Mouse (Mus musculus) embryo, embryonic 10.5 days (tissue): ENCODE data around the gene Tor4a.
A peak's percentile ranks its signal among the peaks of the same experiment; 100 is the strongest.

Source experiments
- DNase-seq: peaks from one replicate; pipeline ENCODE4 v3.0.0-alpha.2; 2015; ENCODE audit warnings: low spot score

The Tor4a gene

DNA sequence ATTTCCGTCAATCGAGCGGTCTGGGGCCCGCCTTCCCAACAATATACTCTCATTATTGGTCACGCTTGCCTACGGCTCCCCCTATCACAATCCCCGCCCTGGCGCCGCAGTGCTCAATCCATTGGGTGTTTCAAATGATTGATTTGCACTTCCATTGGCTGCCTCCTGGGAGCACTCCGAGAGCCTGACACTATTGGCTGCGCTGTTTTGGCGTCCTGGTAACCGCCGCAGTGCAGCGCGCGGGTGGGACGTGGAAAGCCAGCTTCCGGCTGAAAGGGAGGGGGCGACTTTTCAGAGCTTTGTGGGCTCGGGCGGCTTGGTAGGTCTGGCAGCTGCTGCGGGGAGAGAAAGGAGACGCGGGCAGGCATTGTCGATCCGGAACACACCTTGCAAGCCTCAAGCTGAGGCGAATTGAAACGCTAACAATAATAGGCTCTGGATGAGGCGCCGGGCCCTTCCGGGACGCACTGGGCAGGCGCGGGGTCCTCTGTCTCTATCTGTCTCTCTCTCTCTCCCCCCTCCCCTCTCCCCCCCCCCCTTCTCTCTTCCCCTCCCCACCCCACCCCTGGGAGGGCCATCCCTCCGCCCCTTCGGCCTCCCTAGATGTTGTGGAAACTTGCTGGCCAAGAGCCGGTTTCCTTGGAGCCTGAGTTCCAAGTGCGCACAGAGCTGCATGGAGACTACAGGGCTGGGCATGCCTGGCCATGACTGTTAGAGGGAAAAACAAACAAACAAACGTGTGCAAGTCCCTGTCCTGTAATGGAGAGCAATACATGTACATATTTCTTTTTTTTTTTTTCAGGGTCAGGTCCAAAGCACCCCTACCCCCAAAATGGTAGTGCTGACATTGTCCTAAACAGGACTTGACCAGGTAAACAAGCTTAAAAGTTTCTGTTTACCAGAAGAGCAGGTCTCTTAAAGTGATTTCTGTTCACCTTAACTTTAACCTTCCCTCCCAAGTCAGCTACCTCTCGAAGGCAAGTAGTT is 28.4 kb upstream of the Tor4a start:
- peak; percentile 100 for DNase-seq

DNA sequence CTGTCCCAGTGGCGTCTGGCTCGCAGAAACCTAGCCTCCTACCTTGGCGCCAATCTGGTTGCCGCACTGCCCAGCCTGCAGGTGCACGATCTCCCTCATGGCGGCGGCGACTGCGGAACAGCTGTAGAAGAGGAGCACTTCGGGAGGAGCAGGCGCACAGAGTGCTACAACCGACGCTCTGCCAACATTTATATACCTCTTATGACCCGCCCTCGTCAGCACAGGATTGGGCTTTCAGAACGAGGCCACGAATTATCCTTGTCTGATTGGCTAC is 27.7 kb upstream of the Tor4a start, which contains the start of gene Tubb4b:
Gene Tubb4b (minus strand): TSS at position 211 of the 274 bp plus-strand sequence.
- DNase-seq, result no peak

DNA sequence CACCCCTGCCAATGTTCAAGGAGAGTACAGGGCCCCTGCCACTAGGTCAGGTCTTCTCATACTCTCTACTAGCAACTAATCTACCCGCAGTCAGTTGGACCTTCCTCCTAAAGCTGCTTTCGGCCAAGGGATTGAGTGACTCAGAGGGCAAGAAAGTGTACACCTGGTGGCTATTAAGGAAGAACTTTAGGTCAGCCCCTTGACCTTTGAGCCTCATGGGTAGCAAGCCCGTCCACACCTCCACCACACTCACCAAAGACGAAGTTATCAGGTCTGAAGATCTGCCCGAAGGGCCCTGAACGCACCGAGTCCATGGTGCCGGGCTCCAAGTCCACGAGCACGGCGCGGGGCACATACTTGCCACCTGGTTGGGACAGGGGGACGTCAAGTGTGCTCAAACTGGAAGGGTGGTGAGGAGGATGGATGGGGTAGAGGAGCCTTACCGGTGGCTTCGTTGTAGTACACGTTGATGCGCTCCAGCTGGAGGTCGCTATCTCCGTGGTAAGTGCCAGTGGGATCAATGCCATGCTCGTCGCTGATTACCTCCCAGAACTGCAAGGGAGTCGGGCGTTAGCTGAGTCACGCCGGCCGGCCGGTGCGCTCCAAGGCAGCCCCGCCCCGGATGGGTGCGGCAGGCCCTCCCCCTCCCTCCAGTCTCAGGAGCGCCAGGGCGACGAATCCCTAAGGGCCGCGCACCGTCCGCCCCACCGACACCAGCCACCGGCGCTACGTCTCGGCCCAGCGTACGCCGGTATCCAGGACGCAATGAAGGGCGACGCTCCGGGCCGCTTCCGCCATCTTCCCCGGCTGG is 27.2 kb upstream of the Tor4a start:
- DNase-seq, result peak; percentile 28

DNA sequence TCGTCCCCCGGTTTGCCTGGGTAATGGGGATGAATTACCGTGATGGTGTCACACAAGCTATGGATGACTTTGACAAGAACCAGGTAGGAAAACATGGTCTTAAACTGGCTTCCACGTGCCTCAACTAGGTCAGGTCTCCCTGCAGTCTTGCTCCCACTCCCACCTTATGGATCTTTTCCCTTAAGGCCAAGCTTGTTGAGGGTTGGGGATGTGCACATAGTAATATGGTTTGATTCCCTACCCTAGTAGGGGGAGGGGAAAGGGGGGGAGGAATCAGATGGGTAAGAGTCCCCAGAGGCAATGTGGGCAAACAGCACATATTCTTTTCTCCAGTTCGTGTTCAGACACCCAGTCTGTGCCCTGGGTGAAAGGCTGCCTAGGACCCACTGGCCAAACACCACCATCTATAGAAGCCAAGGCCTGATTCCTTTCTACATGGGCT is 24.7 kb upstream of the Tor4a start:
- no peak for DNase-seq

DNA sequence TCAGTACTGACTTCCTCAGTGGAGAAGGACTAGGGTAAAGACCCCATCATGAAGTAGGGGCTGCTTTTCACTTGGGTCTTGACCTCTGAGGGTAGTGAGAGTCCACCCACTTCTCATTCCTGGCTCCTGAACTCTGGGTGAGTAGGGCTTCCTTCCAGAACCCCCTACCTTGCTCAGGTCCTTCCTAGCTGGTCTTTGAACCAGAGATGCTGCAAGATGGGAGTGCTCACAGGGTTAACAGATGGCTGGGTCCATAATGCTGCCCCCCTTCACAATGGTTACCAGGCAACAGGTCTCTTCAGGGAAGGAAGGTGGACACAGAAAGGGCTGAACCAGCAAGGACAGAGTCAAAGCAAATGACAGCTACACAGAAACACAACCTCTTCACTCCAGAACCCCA is 21.8 kb upstream of the Tor4a start, which contains the start of gene Fam166a:
Gene Fam166a (plus strand): TSS at position 301 of the 400 bp plus-strand sequence.
- DNase-seq, result no peak

DNA sequence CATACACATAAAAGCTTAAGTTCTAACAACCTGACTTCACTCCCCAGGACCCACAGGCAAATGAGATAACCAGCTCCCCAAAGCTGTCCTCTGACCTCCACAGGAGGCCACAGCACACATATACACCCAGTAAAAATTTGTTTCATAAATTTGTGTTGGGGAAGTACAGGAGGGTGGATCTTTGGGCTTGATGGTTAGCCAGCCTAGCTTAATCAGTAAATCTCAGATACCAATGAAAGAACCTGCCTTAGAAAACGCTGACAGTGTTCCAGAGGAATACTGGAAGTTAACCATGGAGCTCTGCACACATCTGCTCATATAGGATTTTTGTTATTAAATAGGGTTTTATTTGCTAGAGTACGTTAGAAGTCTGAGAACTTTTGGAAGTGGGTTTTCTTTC is 21.0 kb upstream of the Tor4a start:
- DNase-seq, result no peak

DNA sequence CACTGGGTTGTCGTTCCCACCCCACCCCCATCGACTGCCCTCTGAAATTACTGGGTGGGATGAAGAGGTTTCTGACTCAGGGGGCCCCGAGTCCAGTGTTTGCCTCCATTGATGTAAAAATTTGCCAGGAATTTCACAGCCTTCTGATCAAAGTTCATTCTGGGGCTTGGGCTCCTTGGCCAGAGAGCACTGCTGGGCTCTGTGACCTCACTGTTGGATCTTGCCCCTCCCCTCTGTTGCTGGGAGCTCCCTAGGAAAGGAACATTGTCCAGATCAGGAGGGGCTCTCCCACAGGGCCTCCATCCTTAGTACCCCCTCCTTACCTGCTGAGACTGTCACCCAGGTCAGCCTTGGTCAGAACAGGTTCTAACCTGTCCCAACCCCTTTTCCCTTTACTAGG is 17.8 kb upstream of the Tor4a start, which contains the start of gene Stpg3:
Gene Stpg3 (minus strand): TSS at position 194 of the 400 bp plus-strand sequence.
- no peak for DNase-seq

DNA sequence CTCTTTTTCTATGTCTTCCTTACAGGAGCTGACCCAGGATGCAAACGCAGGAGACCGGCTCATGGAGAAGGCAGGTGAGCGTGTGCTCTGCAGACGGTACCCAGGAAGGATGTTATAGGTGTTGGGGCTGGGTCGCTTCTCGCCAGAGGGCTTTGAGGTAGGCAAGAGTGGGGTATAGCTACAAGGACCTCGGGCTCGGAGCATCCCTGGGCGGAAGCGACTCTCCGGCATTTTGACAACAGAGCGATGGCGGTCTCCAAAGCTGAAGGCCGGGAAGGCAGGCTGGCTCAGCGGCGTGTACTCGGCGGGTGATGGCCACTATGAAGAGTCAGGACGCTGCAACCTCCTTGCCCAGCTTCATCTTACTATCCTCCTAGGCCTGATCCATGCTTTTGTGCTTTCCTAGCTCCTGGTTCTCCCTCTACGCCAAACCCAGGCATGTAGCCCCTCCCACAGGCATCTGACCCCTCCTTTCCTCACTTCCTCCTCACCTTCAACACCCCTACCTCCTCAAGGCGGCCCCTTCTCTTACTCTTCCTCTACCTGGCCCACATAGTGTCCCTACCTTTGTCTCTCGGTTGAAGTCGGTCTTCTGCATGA is 16.7 kb upstream of the Tor4a start:
- no peak for DNase-seq

DNA sequence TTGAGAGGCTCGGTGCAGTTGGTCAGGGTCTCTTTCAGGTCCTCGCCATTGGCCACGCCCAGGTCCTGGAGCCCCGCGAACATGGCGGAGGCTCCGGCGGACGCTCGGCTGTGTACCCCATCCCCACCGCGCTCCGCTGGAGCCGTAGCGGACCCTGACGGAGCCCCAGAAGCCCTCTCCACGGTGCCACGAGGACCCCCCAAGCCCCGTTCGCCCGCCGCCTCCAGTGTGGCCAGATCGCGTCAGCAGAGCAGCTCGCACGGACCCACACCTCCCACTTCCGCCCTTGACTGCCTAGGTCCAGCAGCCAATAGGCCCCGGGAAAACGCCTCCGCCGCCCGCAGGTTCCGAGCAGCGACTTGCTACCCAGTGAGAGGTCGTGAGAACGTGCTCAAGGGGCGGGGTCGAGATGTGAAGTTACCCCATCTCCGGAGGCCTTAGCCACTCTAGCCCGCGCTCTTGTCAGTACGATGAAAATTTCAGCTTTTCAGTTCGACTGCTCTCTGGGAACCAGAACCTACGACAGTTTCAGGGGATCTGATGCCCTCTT is 14.5 kb upstream of the Tor4a start, which contains the start of gene Nelfb:
Gene Nelfb (minus strand): TSS at position 369 of the 550 bp plus-strand sequence.
- peak; percentile 95 for DNase-seq

DNA sequence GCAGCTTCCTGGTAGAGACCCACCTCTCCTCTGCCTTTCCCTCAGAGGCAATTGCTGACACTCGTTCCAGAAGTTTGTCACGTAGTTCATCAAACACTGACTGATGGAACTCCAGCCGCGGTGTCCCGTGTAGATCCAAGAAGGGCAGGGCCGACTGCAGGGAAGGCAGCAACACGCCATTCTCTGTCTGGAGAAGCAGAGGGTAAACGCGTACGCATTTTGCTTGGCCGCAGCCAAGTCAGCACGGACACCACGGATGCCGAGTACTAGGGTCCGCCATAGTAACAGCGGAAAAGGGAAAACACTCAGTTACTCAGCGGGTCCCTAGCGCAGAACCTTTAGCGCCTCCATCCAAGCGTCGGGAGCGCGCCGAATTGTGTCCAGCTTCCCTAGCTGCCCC is 14.0 kb upstream of the Tor4a start:
- DNase-seq, result no peak

DNA sequence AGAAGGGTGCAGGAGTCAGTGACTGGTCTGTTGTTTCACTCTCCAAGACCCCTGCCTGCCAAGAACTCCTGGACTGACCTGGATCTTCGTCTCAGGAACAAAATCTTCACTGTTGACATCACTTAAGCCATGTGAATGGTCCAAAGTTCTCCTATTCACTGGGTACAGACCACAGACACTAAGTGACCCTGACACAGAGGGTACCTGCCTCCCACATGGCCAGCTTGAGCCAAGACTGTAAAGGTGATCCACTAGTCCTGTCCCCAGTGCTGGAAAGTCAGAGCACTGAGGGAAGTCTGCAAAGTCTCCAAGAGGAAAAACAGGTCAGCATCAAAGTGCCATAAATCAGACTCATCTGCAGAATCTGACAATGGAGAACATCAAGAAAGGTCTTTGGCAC is 10.9 kb upstream of the Tor4a start:
- DNase-seq, result no peak

DNA sequence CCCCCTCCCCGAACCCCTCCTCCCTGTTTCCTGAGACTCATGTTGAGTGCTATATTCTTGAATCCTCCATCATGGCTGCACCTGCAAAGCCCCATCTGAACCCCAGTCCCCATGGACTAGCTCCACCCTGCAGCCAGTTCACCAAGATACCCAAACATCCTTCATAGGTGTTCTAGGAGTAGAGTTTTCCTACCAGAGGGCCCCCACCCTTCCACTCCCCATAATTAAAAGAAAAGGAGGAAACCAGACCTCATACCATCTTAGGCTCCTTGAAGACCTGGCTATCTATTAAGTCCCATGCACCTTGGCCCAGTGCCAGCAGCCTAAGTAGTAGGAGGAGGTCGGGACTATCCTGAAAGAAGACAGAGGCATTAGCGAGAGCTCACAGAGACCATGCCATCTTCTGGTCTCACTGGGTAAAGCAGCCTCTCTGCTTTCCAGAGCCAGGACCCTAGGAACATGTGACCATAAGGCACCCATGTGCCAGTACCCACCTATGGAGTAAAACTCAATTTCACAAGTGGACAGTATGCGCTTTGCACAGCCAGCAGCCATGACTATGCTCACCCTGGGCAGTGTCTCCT is 7.0 kb upstream of the Tor4a start:
- DNase-seq, result no peak

DNA sequence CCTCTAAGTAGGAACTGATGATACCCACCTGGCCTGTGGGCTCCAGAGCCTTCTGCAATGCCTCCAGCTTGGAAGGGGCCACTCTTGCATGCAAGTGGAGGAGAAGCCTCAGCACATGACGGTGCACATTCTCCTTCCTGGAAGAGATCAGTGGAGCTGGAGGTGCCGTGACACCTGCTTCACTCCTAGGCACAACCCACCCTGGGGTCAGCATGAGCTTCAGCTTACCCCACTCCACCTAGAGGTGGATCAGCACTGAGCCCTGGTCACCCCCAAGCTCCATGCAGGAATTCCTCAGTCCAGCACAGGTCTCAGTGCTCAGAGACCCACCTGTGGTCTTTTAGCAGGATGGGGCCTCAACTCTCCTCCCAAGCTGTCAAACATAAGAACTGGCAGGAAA is 3.9 kb upstream of the Tor4a start:
- no peak for DNase-seq

DNA sequence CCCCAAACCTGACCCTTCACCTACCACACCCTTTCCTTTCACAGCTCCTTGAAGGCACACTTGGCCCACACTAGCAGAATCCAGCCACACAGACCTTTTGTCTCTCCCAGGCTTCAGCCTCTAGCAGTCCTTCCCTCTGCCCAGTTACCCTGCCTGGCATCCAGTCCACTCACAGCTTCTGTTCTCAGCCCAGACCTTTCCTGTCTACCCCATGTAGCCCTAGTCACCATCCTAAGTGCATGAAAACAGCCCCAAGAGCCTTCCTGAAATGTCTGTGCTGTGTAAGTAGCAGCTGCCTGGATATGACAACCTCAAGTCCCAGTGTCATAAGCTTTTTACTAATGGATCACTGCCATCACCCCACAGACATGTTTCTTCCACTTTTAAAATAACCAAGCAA is 1.3 kb upstream of the Tor4a start:
- DNase-seq, result no peak

DNA sequence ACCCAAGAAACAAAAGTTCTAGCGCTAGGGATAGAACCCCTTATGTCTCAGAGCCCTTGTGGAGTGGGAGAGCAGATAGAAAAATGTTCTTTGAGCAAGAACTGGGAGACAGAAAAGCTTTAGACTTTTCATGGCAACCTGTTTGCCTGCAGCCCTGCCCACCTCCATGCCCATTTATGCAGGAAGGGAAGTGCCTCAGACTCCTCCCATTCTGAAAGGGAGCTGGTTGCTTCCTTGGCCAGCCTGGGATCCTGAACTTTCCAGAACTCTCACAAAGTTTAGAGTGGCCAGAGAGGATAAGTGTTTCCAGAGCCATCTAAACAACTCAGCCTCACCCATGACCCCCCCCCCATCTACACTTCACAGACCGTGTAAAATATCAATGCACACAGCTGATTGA is 505 bp upstream of the Tor4a start:
- DNase-seq, result no peak

DNA sequence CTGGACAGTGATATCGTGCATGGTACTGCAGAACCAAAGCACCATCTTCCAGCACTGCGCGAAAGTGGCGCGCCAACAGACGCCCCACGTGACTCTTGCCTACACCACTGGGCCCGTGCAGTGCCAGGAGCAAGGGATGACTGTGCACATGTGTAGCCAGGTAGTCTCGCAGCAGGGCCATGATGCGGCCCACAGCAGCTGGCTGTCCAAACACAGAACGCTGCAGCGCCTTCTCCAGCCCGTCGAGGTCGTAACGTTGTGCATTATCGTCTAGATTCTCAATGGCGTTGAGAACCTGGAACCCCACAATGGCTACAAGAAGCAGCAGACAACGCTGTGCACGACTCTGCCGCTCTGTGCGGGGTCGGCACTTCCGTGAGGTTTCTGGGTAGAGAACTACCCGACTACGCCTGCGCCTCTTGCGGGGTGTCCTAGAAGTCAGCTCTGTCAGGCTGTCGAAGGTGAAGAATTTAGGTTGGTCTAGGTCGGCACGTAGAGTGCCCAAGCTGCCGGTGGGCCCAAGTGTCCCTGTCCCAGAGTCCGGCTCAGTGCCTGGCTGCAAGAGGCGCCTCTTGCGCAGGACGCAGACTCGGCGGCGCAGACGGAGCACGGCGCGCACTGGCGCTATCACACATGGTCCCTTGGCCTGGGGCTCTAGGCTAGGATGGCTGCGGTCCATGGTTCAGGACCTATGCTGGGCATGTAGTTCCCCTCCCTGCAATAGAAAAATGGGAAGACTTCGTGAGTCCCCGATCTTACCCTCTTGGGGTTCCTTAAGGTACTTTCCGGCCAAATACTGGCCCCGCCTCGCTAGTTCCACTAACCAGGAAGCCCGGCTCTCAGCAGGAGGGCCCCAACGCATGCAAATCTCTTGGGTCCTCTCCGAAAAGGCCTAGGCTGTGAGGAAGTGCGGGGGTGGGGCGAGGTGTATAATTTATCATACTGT is 1.2 kb downstream of the Tor4a start:
- no peak for DNase-seq

DNA sequence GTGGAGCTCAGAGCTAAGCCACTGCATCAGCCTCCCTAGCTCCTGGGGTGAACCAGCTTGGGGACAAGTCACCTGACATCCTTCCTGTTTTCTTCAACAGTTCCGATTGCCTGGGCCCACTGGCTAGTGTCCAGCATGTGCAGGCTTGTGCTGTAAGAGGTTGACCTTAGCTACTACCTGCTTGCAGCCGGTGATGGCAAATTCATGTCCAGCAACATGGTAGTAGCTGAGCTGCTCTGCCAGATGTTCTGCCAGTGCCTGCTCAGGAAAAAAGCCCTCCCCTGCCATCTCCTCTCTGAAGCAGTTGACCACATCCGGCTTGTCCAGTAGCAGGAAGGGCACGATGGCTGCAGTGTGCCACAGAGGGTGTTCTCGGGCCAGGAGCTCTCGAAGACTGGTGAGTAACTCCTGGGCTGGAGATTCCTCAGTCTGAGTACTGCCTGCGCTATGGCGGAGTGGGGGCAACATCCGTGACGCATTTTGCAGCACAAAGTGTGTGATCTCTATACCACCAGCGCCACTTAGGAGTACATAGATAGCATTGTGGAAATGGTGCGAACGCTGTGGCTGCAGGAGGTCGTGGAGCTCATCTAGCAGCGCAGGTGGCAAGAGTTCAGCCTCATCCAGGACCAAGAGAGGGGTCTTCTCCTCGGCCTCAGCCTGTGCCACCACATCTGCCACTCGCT is 2.1 kb downstream of the Tor4a start:
- no peak for DNase-seq

DNA sequence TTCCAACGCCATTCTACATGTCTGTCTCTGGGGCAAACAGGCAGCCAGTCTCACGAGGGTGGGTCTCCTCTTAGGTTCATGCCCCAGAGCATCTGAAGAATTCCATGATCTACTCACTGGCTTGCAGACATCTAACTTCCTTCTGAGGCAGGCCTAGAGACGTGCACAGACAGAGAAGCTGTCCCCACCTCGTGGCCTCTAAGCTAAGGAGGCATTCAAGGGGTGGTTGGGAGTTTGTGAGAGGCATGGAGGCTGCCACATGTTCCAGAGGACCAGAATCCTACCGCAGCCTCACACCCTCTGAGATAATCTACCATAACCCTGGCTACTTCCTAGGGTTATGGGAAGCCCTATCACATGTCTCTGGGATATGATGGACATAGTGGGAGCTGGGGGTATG is 2.7 kb downstream of the Tor4a start:
- DNase-seq, result no peak

DNA sequence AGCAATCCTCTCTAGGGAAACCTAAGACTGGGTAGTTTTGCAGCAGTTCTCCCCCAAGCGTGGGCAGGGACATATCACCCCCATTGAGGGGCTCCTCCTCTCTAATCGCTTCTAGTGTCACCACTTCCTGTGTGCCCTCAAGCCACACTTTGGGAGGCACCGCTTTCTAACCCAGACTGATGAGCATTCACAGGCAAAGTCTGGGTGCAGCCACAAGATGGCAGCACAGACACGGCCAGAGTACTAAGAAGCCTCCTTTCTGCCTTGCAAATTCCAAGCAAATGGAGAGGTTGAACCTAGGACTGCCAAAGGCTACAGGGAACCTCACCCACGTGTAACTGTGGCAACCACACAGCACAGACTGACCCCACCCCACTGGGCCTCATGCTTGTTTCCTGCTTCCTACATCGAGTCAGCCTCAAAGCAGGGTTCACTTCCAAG is 3.3 kb downstream of the Tor4a start:
- DNase-seq, result peak; percentile 92

DNA sequence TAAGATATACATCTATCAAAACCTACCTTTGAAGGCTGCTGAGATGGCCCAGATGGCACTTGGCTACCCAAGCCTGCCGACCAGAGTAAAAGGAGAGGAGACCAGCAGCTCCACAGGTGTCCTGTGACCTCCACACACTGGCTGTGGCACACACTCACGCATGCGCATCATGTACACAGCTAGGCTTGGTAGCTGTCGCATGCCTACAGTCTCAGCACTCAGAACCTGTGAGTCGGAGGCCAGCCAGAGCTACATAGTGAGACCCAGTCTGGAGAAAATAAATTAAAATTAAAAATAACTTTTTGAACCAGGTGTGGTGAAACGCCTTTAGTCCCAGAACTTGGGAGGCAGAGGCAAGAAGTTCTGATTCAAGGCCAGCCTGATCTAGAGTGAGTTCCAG is 8.8 kb downstream of the Tor4a start:
- DNase-seq, result no peak
